Mouse (Mus musculus): Measurements from ENCODE around the gene Smim24.

The Smim24 gene

DNA sequence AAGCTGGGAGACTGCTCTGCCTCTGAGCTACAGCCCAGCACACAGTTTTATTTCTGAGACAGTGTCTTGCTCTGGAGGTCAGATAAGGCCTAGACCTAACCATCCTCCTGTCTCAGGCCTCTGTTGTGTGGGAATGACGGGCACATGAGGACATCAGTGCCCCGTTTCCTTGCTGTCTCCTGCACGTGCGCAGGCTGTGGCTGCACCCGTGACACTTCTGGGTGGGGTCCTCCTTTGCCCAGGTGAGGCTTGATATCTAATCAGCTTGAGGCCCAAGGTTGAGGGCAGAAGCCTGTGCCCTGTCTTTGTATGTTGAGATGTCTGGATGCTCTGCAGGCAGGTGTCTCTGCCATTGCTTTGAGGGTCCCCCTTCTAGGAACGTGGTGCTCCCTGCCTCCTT is 581 bp upstream of the Smim24 start:
- no peak for DNase-seq

GRCm38 (mm10) chr10:81393456-81394063 is 709 bp downstream of the Smim24 start:
- DNase-seq, result no peak

GRCm38 (mm10) chr10:81395127-81395526 is 2.3 kb downstream of the Smim24 start:
- DNase-seq, result no peak

GRCm38 (mm10) chr10:81395865-81396264 is 3.0 kb downstream of the Smim24 start:
- DNase-seq, result no peak

- DNase-seq, result no peak
Measured at GRCm38 (mm10) chr10:81396749-81397148, 3.9 kb downstream of the Smim24 start.

DNA sequence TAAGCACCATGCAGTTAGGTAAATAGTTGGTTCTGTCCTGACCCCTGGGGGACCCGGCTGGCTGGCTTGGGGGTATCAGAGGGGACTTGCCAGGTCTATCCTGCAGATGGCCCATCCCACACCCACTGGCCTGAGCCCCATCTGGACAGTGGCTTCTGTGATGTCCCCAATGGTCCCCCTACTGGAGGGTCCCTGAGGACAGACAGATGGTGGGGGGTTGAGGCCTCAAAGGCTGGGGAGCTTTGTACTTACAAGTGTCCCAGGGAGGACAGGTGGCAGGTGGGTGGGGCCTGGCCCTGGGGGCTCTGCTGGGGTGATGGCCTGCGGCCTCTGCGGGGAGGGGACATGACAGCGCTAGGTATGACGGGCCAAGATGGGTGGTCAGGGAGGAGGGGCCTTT is 6.4 kb downstream of the Smim24 start:
- no peak for DNase-seq

DNA sequence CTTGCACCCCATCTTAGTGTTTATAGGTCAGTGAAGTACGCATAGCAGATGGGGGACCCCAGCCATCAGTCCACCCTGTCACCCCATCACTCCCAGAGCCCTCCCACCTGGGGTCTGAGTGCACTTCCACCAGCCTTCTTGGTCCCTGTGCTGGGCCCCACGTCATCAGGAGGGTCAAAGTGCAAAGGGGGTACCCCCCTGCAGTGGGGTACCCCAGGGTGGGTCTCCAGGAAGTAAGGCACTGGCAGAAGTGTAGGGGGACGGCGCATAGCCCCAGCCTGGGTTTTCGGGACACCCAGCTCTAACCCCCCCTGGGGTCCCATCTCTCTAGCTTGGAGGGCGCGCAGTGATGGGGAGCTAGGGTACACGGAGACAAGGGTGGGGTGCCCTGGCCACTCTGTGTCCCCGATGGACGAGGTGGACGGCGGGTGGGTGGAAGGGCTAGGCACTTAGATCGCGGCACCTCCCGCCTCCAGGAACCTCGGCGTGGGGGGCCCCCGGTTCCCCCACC is 7.0 kb downstream of the Smim24 start:
- no peak for DNase-seq

- DNase-seq, result no peak
Measured at GRCm38 (mm10) chr10:81400371-81401204, 7.7 kb downstream of the Smim24 start.

GRCm38 (mm10) chr10:81401205-81401520 is 8.3 kb downstream of the Smim24 start:
- DNase-seq, result peak; percentile 81

- peak; percentile 85 for DNase-seq
Measured at GRCm38 (mm10) chr10:81401521-81402226, 8.8 kb downstream of the Smim24 start.

GRCm38 (mm10) chr10:81402227-81402765 is 9.4 kb downstream of the Smim24 start:
- DNase-seq, result no peak

- DNase-seq, result no peak
Measured at GRCm38 (mm10) chr10:81403511-81403910, 10.7 kb downstream of the Smim24 start.

GRCm38 (mm10) chr10:81404082-81404481 is 11.2 kb downstream of the Smim24 start:
- DNase-seq, result no peak

DNA sequence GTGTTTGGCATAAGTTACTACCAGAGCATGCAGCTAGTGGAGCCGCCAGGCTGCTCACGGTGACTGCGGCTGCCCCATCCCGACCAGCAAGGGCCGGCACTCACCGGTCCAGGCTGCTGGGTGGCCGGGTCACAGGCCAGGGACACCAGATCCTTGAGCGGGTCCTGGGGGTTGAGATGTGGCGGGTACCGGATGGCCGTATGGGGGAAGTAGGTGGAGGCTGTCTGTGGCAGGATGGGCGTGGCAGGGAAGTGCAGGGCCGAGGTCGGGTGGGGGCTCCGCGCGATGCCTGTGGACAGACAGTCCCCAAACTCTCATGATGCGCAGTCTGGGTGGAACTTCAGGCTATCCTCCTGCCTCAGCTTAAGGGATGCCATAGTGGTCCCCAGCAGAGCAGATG is 11.9 kb downstream of the Smim24 start:
- no peak for DNase-seq

DNA sequence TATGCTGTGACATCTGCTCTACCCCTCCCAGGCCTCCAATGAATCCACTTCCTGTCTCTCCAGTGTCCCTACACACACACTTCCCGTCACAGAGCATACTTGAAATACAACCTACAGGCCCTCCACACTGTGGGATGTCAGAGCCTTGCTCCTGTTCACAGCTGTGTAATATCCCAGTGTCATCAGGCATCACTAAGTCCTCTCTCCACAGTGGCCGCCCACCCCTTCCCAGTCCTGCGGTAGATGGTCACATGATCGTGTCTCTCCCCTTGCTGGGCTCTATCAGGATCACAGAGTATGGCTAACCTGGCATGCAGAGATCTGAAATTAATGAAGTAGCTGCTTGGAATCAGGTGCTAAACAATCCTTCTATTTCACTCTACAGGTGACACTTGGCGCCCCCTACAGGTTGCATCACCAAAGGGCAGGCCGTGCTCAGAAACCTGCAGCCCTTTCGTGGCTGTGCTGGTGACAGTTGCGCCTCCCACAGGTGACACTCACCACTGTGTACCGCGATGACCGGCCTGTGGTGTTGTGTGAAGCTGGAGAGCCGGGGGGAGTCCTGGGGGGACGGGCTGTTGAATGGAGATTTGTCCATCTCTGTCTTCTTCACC is 12.8 kb downstream of the Smim24 start:
- no peak for DNase-seq

DNA sequence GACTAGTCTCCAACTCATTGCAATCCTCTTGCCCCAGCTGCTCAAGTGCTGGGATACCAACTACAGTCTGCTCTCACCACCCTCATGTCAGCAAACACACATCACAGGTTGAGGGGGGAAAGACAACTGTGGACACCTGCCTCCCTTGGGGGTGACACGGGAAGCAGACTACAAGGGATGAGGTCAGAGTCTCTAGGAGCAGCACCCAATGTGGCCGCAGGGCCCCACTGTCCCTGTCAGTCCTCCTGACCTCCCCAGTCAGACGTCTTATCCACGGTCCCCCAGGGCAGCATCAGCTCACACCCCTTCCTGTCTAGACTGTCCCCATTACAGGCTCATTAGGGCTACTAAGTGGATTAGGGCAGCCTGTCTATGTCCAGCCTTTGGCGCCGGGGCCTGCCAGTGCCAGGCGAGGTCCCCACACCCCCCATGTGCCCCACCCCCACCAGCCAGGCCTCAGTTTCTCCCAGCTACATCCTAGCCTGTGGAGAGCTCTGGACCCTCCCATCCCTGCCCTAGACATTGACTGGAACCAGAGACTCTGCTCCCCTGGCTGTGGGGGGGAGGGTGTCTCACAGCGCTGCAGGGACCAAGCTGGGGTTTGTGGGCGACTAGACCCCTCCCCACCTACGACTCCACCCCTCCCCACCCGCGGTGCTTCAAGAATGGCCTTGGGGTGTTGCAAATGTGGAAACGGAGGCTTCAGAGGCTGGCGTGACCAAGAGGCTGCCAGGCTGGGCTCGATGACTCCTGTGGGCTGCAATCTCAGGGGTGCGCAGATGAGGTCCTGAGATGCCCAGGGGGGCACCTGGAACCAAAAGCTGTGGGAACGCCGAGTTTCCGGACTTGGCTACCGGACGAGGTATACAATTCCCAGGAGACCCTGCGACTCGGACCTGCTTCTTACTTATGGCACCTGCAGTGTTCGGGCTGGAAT is 13.9 kb downstream of the Smim24 start:
- no peak for DNase-seq

GRCm38 (mm10) chr10:81407539-81408423 is 14.9 kb downstream of the Smim24 start:
- DNase-seq, result peak; percentile 89

- DNase-seq, result no peak
Measured at GRCm38 (mm10) chr10:81408424-81408729, 15.5 kb downstream of the Smim24 start.

DNA sequence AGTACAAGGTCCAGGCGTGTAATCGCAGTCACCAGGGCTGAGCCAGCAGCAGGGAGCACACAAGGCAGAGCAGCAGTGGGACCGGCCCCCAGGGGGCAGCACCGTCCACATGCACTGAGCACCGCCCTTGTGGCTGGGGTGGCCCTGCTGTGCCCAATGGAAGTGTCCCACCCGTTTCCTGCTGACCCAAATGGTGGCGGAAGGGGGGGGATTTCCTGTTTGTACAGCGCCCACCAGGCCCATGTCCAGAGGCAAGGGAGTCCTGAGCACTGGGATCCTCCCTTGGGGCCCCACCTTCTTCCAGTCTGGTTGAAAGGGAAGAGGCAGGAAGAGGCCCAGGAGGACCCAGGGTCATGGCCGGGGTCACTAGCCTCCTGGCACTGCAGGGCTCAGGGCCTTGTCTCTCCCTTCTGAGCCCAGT is 16.0 kb downstream of the Smim24 start:
- peak; percentile 83 for DNase-seq

- DNase-seq, result no peak
Measured at GRCm38 (mm10) chr10:81409330-81409729, 16.5 kb downstream of the Smim24 start.

DNA sequence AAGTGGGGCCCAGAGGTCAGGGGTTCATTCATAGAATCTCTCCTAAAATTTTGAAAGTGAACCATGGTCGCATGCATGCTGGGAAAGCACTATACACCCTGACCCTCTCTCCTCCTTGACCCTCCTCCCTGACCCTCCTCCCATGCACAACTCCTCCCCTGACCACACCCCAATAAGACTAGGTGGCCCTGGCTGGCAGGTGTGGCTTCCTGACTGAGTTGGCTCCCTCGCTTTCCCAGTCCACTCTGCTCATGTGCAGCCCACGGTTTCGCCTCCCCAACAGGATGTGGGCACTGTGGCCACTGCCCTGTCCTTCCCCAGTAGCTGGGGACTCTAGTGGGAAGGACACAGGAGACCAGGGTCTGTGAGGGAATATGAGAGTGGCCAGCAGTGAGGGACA is 17.5 kb downstream of the Smim24 start:
- no peak for DNase-seq

Measured in layer of hippocampus, adult 9-11 months (tissue).